Mouse (Mus musculus) bone marrow, adult 2 months (tissue): ENCODE measurements around the gene Gskip.

Experiments used
- CTCF ChIP-seq: fragments of 200-500 bp; IDR thresholded peaks from 2 replicates; pipeline ENCODE4 v1.5.1; 2011; ENCODE audit warnings: low read length, control low read depth; ENCODE audit not compliant: control insufficient read depth, insufficient read depth
- POLR2A ChIP-seq: fragments of 200-500 bp; IDR thresholded peaks from 2 replicates; pipeline ENCODE4 v1.6.1; 2011; ENCODE audit warnings: low read depth, mild to moderate bottlenecking, control low read depth, low read length, borderline replicate concordance; ENCODE audit not compliant: control insufficient read depth

DNA sequence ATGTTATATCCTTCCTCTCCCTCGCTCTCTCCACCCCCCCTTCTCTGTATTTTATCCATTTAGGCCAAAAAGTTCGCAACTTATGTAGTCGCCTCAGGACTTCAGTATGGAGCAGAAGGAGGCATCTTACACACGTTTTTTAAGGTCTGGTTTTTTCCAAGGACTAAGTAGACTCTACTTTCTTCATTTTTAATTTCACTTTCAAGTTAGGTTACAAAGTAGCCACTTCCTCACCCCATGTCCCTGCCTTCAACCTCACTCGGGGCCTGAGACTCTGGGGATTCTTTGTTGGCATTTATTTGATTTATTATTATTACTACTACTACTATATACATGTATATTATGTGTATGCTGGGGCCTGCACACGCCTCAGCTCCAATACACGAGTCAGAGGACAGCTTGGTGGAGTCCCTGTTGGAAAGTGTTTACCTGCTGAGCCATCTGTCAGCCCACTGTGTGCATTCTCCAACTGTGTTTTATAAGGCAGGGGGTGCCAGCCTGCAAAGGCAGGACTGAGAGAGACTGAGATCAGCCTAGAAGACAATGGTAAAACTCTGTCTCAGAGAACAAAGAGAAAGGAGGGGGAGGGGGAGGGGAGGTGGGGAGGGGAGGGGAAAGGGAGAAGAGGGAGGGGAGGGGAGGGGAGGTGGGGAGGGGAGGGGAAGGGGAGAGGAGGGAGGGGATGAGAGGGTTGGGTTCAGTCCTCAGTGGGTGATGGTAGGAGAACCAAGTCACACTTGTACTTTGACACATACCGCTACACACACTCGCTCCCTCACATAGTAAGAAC is 48.9 kb downstream of the Gskip start:
- TF ChIP-seq CTCF: no peak
- no peak for TF ChIP-seq POLR2A
